1 mouse cellular context compared by ENCODE assay signal in genomic region chr5:149297464-149297863, GRCm38 (mm10).
TF ChIP-seq lines count a peak whose summit lies in the region.

No protein-coding gene starts in this region.

TF ChIP-seq in CH12.LX, 34 proteins besides CTCF, POLR2A, EP300 and RAD21 (continued from another document):
- TF ChIP-seq TBP (conservative IDR thresholded peaks at IDR 0.05; ENCODE audit: low read depth, low read length) (no peak), ZC3H11A (IDR thresholded peaks at IDR 0.05; ENCODE audit: low read depth, low read length) (no peak), MAFK (IDR thresholded peaks at IDR 0.05; ENCODE audit: insufficient replicate concordance, low read length) (no peak), NELFE (IDR thresholded peaks at IDR 0.05; ENCODE audit: low read depth, low read length) (no peak)
TF ChIP-seq in CH12.LX: peak in this region for 0.
